Mouse (Mus musculus): Measurements from ENCODE around the gene Phf23. TPM values are rescaled to one million over a fixed set of nuclear protein-coding genes. Genes with fewer than 3 reads are reported as not detected.
"Not testable (repeated sequence)": the region's sequence is repeated elsewhere in the genome, so short reads cannot be mapped to it uniquely, and the experiment has no call there.

Phf23 gene
- total RNA-seq (2021) = 10 to 100 TPM; 52.2 to 57.6 TPM
- polyA plus RNA-seq (2012; rRNA removed) = 9.7 and 19.0 TPM in 2 replicates
- long read RNA-seq, transcript Phf23-202 (5 exons, 1,706 nt) = minor isoform, 5 of 46 reads
- long read RNA-seq, transcript Phf23-201 (5 exons, 2,006 nt) = major isoform, 33 of 46 reads
- long read RNA-seq, partial matches to known transcripts = 1 of 46 reads
- long read RNA-seq, other reads (novel, unspliced or antisense) = 4 of 46 reads

GRCm38 (mm10) chr11:69995391-69995960, at the start of gene Phf23:
Phf23 (plus strand) TSS chr11:69995777.
- peak; percentile 99 for DNase-seq

GRCm38 (mm10) chr11:69945997-69946891, 49.3 kb upstream of the Phf23 start:
- no peak for DNase-seq

- peak; percentile 64 for DNase-seq
Observed at GRCm38 (mm10) chr11:69947337-69948065, 48.1 kb upstream of the Phf23 start.

GRCm38 (mm10) chr11:69948066-69948762, 47.4 kb upstream of the Phf23 start, which contains the start of gene Slc2a4:
Slc2a4 (minus strand) TSS chr11:69948188.
- DNase-seq = peak; percentile 95

GRCm38 (mm10) chr11:69948763-69949150, 46.8 kb upstream of the Phf23 start:
- DNase-seq = peak; percentile 87

GRCm38 (mm10) chr11:69950807-69951459, 44.6 kb upstream of the Phf23 start:
- DNase-seq = no peak

- DNase-seq = no peak
Observed at GRCm38 (mm10) chr11:69952274-69952673, 43.3 kb upstream of the Phf23 start.

- no peak for DNase-seq
Observed at GRCm38 (mm10) chr11:69953267-69953915, 42.2 kb upstream of the Phf23 start.

- DNase-seq = not testable (repeated sequence)
Observed at GRCm38 (mm10) chr11:69955618-69956017, 40.0 kb upstream of the Phf23 start.

- DNase-seq = no peak
Observed at GRCm38 (mm10) chr11:69956218-69956617, 39.4 kb upstream of the Phf23 start.

GRCm38 (mm10) chr11:69960616-69961015, 35.0 kb upstream of the Phf23 start:
- DNase-seq = no peak

GRCm38 (mm10) chr11:69961841-69962240, 33.7 kb upstream of the Phf23 start:
- no peak for DNase-seq

- no peak for DNase-seq
Observed at GRCm38 (mm10) chr11:69964650-69965270, 30.8 kb upstream of the Phf23 start, which contains the start of gene Cldn7. Cldn7 (plus strand) TSS chr11:69964779.

- no peak for DNase-seq
Observed at GRCm38 (mm10) chr11:69965271-69966005, 30.1 kb upstream of the Phf23 start.

GRCm38 (mm10) chr11:69966006-69966859, 29.3 kb upstream of the Phf23 start:
- peak; percentile 64 for DNase-seq

GRCm38 (mm10) chr11:69966860-69967517, 28.6 kb upstream of the Phf23 start:
- no peak for DNase-seq

- no peak for DNase-seq
Observed at GRCm38 (mm10) chr11:69968793-69969192, 26.8 kb upstream of the Phf23 start.

- no peak for DNase-seq
Observed at GRCm38 (mm10) chr11:69970222-69970621, 25.4 kb upstream of the Phf23 start.

All from adrenal gland, adult 2 months (tissue).